Mouse (Mus musculus): ENCODE results near the gene Lama2.

The Lama2 gene

DNA sequence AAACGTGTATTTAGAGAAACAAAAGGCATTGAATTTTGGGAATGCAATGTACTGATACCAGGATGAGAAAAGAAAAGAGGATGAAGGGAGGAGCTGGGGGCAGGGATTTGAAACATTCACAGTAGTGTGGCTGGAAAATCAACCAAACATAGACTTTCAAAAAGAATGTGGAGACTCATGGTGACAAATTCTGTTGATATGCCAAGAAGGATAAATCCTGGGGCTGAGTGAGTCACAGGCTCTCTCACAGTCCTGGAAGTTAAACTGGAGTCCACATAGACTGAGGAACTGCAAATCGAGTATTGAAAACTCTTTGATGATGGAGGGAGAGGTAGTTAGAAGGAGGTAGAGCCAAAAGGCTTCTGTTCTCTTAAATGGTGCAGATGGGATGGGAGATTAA is 445.3 kb downstream of the Lama2 start:
- DNase-seq = no peak

DNA sequence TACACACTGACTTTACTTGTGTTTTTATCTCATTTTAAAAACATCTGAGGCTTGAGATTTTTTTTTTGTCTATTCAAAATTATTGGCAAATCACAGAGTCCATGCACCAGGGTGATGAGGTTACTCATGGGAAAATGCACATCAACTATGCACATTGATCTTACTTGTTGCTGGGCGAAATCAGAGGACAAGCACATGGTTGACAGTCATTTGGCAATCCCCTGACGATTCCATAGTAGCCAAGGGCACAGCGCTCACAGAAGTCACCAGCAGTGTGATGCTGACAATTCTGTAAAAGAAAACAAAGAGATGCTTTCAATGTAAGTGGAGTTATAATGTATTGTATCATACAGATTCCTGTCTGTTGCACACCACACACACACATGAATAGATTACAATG is 454.8 kb downstream of the Lama2 start:
- no peak for DNase-seq

GRCm38 (mm10) chr10:27162364-27162763 is 457.2 kb downstream of the Lama2 start:
- peak; percentile 21 to 26 for DNase-seq

DNA sequence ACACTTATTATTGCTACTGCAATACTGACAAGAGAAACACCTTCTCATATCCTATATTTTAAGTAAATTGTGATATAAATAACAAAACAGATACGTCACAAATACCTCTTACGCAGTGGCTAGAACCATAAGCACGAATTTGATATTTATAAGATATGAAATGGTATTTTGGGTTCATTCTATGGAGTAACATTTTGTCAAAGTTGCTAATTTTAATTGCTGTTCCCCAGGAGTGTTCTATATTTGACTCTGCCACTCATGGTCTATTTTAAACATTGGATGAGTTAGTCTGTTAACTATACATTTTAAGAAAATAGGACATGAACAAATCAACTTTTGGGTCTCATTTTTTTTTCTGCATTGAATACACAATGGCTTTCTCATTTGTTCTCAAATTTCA is 469.3 kb downstream of the Lama2 start:
- DNase-seq = no peak

- no peak for DNase-seq
Measured at GRCm38 (mm10) chr10:27140422-27140821, 479.1 kb downstream of the Lama2 start.

GRCm38 (mm10) chr10:27135768-27136167 is 483.8 kb downstream of the Lama2 start:
- no peak for DNase-seq

- peak; percentile 75 to 81 for DNase-seq
Measured at GRCm38 (mm10) chr10:27133135-27133534, 486.4 kb downstream of the Lama2 start.

- DNase-seq = peak; percentile 83 to 90
Measured at GRCm38 (mm10) chr10:27127454-27127853, 492.1 kb downstream of the Lama2 start.

DNA sequence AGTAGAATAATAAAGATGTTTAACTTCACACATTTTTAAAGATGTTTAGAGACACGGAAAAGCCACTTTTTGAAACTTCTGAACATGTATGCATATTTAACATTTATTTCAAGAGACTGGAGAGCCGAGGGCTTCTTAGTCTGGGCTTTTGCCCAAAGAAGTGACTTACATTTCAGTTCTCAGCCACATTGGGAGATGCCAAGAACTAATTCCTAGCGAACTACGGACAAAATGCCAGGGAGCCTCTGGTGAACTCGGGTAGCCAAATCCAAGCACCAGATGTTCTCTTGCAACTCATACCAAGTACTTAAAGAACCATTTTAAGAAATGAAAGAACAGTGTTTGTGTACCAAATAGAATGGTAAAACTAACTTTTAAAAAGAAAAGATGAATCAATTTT is 495.8 kb downstream of the Lama2 start:
- peak; percentile 35 to 61 for DNase-seq

- DNase-seq = no peak
Measured at GRCm38 (mm10) chr10:27117815-27118214, 501.7 kb downstream of the Lama2 start.

DNA sequence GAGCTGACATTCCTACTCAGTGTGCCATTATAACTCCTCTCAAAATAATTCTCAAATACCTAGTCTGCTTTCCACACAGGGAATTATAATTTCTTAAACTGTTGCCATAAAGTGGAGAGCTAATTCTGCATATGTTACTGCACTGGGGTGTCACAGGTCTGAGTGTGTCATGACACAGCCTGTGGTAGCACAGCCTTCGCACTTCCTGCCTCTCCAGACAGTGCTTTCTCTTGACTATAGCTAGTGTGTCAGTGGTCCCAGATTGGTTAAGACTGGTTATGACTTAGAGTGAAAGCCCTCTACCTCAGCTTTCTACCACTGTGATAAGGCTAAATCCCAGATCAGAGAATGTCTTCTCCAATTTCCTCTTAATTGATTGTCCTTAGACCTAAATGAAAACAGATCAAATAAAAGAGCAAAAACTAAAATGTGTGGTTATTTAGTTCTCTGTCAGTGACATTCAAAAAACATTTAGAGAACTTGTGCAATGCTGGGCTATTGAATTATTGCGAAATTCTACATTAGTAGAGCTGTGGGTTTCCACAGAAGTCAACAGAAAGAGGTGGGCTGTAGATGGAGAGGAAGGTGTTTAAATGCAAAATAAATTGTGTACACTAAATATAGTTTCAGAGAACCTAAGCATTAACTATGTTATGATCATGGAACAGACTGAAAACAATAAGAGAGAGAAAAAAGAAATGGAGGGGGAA is 502.5 kb downstream of the Lama2 start:
- DNase-seq = no peak

DNA sequence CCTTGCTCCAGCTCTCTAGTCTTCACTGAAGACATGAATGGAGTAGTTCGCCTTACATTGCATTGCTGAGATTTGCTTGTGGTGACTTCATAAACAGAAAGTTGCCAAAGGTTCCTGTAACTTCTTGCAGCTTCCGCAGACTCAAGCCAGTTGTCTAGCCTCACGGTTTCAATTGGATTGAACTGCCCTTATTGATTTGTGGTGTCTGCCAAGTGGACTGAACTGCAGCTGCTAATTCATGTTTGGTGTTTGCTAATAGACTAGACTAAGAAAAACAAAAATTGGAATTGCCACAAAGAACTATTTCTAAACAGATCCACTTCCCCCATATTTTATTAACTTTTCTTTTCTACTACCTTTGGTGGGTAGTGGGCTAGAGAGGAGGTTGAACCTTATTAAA is 505.4 kb downstream of the Lama2 start:
- DNase-seq = no peak

- DNase-seq = peak; percentile 46
Measured at GRCm38 (mm10) chr10:27103811-27104210, 515.7 kb downstream of the Lama2 start.

GRCm38 (mm10) chr10:27101800-27102353 is 517.7 kb downstream of the Lama2 start:
- DNase-seq = no peak

GRCm38 (mm10) chr10:27077113-27077512 is 542.4 kb downstream of the Lama2 start:
- DNase-seq = no peak

DNA sequence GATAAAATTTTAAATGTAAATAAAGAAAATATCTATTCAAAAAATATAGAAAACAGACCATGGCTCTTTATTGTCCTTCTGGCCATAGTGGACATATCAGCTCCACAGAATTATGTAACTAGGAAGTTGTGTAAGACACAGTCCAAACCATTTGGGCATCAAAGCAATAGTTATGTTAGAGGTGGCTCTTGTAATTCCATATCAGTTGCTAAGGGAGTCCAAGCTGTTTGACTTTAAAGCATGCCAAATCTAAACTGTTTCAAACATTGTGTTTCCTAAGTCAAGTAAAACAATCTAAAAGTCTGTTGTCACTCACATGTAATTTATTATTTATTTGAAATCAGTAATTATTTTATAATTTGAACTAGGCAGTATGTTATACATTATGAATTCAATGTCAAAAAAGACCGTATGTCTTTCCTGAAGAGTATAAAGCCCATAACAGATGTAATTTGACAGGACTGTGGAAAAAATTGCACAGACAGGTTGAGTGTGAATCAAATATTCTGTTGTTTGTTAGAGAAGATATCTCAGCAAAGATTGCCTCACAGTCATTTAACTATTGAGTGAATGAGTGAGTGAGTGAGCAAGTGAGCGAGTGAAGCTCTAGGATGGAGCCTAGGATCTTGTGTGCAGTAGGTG is 550.6 kb downstream of the Lama2 start:
- DNase-seq = no peak

- DNase-seq = no peak
Measured at GRCm38 (mm10) chr10:27063671-27064070, 555.9 kb downstream of the Lama2 start.

GRCm38 (mm10) chr10:27054488-27054887 is 565.1 kb downstream of the Lama2 start:
- peak; percentile 50 to 55 for DNase-seq

- no peak for DNase-seq
Measured at GRCm38 (mm10) chr10:27047196-27047595, 572.4 kb downstream of the Lama2 start.

- DNase-seq = no peak
Measured at GRCm38 (mm10) chr10:27041812-27042211, 577.7 kb downstream of the Lama2 start.

DNA sequence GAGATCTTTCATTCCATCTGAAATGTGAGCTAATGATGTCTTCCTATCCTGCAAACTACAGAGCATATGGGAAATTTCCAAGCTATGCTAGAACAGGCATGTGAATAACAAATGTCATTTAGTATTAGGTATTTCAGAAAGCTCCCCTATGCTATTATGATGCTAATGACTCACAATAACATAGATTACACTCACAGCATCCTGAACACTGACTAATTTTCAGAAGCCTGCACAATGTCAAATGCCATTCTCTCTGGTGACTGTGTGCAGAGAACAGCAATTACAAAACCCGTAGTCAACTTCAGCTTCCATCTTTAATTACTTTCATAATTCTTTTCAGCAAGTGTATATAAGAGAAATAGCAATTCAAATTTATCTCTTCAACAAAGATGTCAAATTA is 596.9 kb downstream of the Lama2 start:
- DNase-seq = no peak

- DNase-seq = no peak
Measured at GRCm38 (mm10) chr10:27012804-27013365, 606.7 kb downstream of the Lama2 start.

DNA sequence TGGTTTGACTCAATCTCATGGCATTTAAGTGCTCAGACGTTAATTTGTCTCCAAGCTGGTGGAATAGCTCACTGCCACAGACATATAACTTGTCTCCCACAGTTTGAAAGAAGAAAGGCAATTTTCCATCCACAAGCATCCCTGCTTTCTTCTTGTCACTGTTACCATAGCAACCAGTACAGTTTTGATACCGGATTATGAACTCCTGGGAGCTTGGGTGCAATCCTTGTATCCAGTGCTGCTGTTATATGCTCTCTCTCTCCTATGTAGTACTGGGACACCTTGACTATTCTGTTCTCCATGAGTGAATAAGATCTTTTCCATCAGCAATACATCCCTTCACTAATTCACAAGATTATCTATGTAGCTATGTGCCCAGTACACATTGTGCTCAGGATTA is 612.2 kb downstream of the Lama2 start:
- DNase-seq = no peak

DNA sequence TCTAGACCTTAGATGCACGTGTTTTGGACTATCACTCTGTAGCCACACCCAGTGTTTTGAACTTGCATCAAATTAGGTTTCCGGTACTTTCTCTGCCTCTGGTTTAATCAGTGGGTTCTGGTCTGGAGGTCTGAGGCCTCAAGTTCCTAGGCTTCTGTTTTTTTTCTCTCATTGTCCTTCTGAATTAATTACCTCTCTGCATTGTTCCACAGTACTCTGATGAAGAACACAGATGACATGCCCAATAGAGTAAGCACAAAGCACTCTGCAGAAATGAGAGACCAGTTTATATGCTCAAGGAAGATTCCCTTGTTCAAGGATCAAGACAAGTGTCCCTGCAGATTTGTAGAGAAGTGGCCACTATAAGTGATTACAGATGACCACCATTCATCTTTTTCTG is 613.8 kb downstream of the Lama2 start:
- DNase-seq = no peak
